Mouse (Mus musculus) neural tube, embryonic 14.5 days (tissue): ENCODE measurements around the gene Pabpc6. TPM values are rescaled to one million over a fixed set of nuclear protein-coding genes. Genes with fewer than 3 reads are reported as not detected.
A peak's percentile ranks its signal among the peaks of the same experiment; 100 is the strongest.

Experiments
- ATAC-seq: fragments of 200-750 bp; cut with Nextera tagmentation; 2 replicates; pipeline ENCODE4 v1.8.0; 2017; ENCODE audit warnings: low read depth, mild to moderate bottlenecking, moderate TSS enrichment, moderate library complexity
- H3K27ac ChIP-seq: fragments of 300-500 bp; sonication (generic); 2 replicates; pipeline ENCODE4 v1.5.1; 2014; ENCODE audit warnings: low read depth, mild to moderate bottlenecking, control low read depth, low read length, moderate library complexity, mixed read lengths
- H3K27me3 ChIP-seq: fragments of 300-500 bp; sonication (generic); 2 replicates; pipeline ENCODE4 v1.6.1; 2014; ENCODE audit warnings: low read length; ENCODE audit not compliant: control insufficient read depth, insufficient read depth
- H3K36me3 ChIP-seq: fragments of 300-500 bp; sonication (generic); 2 replicates; pipeline ENCODE4 v1.6.1; 2014; ENCODE audit warnings: low read length, mixed read lengths; ENCODE audit not compliant: control insufficient read depth, insufficient read depth
- H3K4me1 ChIP-seq: fragments of 300-500 bp; sonication (generic); 2 replicates; pipeline ENCODE4 v1.6.1; 2014; ENCODE audit warnings: low read length; ENCODE audit not compliant: control insufficient read depth, insufficient read depth
- H3K4me2 ChIP-seq: fragments of 300-500 bp; sonication (generic); 2 replicates; pipeline ENCODE4 v1.6.1; 2014; ENCODE audit warnings: mild to moderate bottlenecking, low read depth, low read length, control low read depth
- H3K4me3 ChIP-seq: fragments of 300-500 bp; sonication (generic); 2 replicates; pipeline ENCODE4 v1.5.1; 2014; ENCODE audit warnings: low read depth, low read length, control low read depth, mixed read lengths
- H3K9ac ChIP-seq: fragments of 300-500 bp; sonication (generic); replicated peaks from 2 replicates; pipeline ENCODE4 v1.6.1; 2014; ENCODE audit warnings: low read depth, mild to moderate bottlenecking, control low read depth, low read length, mixed read lengths
- H3K9me3 ChIP-seq: fragments of 300-500 bp; sonication (generic); 2 replicates; pipeline ENCODE4 v1.6.1; 2016; ENCODE audit warnings: low read length; ENCODE audit not compliant: control insufficient read depth
- WGBS: fragments of 180-500 bp; shearing (Covaris S2); extraction: QIAGEN DNeasy Blood & Tissue Kit; methylation state at CpG from one replicate; pipeline ENCODE4 v1.1.7; 2014; 5-methylcytosine and 5-hydroxymethylcytosine counted together
- polyA plus RNA-seq: library from polyadenylated mRNA; unstranded; fragments of >200 nt; fragmentation: Nextera tagmentation; extraction: Ambion mirVana; gene quantifications from 2 replicates; pipeline ENCODE4 v1.2.1, GENCODE M21; 2014

Pabpc6 gene
- polyA plus RNA-seq, 1 experiment from 2014 or later = not detected

DNA sequence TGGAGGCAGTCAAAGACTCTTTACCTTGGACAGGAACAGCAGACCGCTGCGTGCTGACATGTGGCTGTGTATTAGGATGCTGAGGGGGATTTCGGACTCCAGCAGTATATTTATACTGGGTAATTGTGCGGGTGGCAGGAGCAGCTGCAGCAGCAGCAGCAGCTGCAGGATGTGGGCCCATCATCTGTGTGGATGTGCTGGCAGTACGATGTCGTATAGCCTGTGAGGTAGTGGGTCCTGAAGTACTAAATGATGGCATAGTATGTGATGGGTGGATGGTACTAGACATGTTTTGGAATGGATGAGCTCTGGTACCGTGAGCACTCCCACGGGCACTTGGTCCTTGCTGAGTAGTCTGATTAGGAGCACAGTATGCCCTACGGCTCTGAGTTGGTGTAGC, 1.6 kb downstream of the Pabpc6 start:
- no peak overlapping the region for H3K9ac ChIP-seq
- no peaks in the 10 kb centered on the region for H3K9me3 ChIP-seq
- H3K36me3 ChIP-seq = no peaks in the 10 kb centered on the region
- 80% methylated on average over 9 of the region's 9 CpGs for WGBS
- no peak overlapping the region for H3K4me2 ChIP-seq
- no peak overlapping the region for H3K27ac ChIP-seq
- no peak overlapping the region for H3K4me3 ChIP-seq
- ATAC-seq = no peak
- no peaks in the 10 kb centered on the region for H3K4me1 ChIP-seq
- no peaks in the 10 kb centered on the region for H3K27me3 ChIP-seq

DNA sequence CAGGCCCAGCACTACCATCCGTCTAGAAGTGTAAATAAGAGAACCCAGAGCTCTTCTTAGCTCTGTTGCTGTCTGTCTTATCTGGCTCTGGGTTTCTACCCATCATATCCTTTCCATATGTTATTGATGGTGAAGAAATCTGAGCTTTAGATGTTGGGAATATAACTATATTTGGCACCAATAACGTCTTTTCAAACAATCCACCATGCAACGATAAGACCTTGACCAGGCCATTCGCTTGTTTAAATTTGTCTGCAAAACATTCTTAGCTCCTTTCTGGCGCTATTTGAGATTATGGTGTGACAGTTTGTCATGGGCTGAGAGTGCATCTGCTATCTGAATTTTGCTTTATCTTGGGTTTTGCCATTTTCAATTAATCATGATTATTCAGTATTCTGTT, 10.9 kb downstream of the Pabpc6 start:
- H3K27ac ChIP-seq = no peak overlapping the region
- 93% methylated on average over 5 of the region's 5 CpGs for WGBS
- no peaks in the 10 kb centered on the region for H3K4me1 ChIP-seq
- ATAC-seq = no peak
- H3K9me3 ChIP-seq = no peaks in the 10 kb centered on the region
- H3K27me3 ChIP-seq = no peaks in the 10 kb centered on the region
- H3K4me3 ChIP-seq = no peak overlapping the region
- H3K9ac ChIP-seq = no peak overlapping the region
- no peak overlapping the region for H3K4me2 ChIP-seq
- H3K36me3 ChIP-seq = no peaks in the 10 kb centered on the region

DNA sequence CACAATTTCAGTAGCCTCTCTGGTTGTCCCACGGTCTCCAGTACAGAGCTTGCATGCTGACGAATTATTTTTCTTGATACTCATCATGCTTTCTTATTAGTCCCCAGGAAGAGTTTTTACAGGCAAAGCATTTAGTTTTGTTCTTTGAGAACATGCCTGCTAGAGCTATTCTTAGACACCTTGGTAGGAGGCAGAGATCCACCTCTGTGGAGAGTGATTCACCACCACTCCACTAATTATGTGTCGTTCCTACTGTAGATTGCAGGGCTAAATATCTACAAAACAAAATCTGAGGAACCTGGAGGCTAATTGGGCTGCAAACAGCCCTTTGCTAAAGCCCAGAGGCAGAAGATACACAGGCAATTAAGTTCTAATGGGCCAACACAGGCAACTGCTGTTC, 15.4 kb downstream of the Pabpc6 start:
- WGBS = 75% methylated on average over 3 of the region's 3 CpGs
- no peak overlapping the region for H3K9ac ChIP-seq
- ATAC-seq = no peak
- H3K27ac ChIP-seq = no peak overlapping the region
- H3K27me3 ChIP-seq = no peaks in the 10 kb centered on the region
- no peaks in the 10 kb centered on the region for H3K9me3 ChIP-seq
- no peak overlapping the region for H3K4me3 ChIP-seq
- no peak overlapping the region for H3K4me2 ChIP-seq
- H3K36me3 ChIP-seq = no peaks in the 10 kb centered on the region
- H3K4me1 ChIP-seq = no peaks in the 10 kb centered on the region

DNA sequence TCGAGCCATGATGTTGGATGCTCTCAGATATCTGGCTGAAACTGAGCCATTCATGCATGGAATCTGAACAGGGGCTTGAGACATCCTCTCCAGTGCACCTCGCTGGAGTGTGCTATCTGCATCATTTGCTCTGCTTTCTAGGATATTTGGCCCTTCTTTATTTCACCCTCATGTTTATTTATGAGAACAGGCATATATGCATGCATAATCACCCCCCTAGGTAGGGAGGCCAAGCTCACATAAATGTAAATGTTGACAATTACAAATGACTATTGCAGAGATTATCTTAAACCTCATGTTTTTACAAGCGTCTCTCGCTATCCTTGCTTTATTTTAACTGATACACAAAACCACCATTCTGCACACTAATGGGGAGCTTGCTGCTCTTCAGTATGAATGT, 21.9 kb downstream of the Pabpc6 start:
- 36% methylated on average over 4 of the region's 4 CpGs for WGBS
- Histone ChIP-seq H3K4me3 (no peak overlapping the region), H3K27ac (no peak overlapping the region), H3K9ac (no peak overlapping the region), H3K27me3 (no peaks in the 10 kb centered on the region), H3K9me3 (no peaks in the 10 kb centered on the region), H3K36me3 (no peaks in the 10 kb centered on the region), H3K4me2 (no peak overlapping the region), H3K4me1 (no peaks in the 10 kb centered on the region)
- no peak for ATAC-seq

DNA sequence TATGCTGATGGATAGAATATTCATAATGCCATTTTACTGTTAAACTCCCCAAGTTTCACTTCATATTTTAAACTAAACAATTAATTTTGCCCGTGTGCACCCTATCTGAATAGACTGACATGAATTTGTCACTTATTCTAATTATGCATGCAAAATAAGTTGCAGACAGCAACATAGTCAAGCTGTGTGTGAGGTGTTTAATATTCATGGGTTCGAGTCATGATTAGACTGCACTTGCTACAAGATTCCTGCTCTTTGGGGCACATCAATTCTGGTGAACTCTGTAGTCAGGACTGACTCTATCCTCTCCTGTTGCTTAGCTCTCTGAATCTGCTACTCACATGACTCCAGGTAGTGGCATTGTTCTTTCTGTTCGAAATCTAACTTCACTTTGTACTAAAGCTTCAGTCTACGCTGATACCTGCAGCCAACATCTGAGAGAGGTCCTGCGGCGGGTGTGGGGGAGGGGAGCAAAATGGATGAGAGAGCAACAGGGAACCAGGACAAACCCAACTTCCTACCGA, 25.8 kb downstream of the Pabpc6 start:
- H3K27me3 ChIP-seq = no peaks in the 10 kb centered on the region
- no peak overlapping the region for H3K4me3 ChIP-seq
- WGBS = 75% methylated on average over 7 of the region's 7 CpGs
- no peaks in the 10 kb centered on the region for H3K4me1 ChIP-seq
- H3K9me3 ChIP-seq = no peaks in the 10 kb centered on the region
- H3K27ac ChIP-seq = no peak overlapping the region
- no peak for ATAC-seq
- H3K4me2 ChIP-seq = no peak overlapping the region
- H3K9ac ChIP-seq = no peak overlapping the region
- H3K36me3 ChIP-seq = no peaks in the 10 kb centered on the region

DNA sequence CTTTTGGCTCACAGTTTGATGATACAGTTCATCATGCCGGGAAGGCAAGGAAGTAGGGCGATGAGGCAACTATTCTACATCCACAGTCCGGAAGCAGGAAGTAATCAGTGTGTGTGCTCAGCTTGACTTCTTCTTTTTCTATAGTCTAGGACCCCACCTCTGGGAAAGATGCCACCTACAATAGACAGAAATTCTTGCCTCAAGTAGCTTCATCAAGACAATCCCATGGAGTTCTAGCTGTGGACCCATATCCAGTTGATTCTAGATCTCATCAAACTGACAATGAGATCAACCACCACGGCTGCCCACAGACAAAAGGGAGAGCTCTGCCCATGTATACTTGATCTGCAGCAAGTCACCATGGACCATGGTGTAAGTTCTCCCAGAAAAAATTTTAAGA, 32.5 kb downstream of the Pabpc6 start:
- Histone ChIP-seq H3K4me1 (no peaks in the 10 kb centered on the region), H3K36me3 (no peaks in the 10 kb centered on the region), H3K27me3 (no peaks in the 10 kb centered on the region), H3K9me3 (no peaks in the 10 kb centered on the region), H3K9ac (no peak overlapping the region), H3K27ac (no peak overlapping the region), H3K4me2 (no peak overlapping the region), H3K4me3 (no peak overlapping the region)
- 88% methylated on average over 4 of the region's 4 CpGs for WGBS
- no peak for ATAC-seq

DNA sequence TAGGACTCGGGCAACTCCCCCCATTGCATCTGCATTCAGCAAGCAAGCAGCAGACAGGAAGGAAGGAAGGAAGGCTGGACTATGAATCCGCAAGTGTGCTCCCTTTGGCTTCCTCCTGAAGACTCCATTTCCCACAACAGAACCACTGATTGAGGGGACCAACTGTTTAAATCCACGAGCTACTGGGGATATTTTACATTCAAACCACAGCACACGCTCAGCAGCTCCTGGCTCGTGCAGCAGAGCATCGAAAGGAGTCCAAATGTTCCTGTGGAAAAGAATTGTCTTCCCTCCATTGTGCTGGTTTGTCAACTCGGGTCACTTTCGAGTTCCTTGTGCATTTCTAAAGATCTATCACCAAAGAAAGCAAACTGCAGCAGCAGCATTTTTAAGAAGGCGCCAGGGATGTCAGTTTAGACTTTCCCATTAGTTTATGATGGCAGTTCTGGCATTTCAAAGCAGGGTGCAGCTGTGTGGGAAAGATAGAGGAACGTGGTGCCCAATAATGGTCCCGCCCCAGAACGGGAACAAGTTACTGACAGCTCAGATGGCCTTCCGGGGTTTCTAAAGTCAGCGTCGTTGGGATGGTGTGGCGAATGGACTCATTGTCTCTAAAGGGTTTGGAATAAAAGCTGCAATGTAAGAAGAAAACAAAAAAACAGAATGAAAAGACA, 36.8 kb downstream of the Pabpc6 start:
- H3K4me2 ChIP-seq = no peak overlapping the region
- H3K27me3 ChIP-seq = no peaks in the 10 kb centered on the region
- H3K27ac ChIP-seq = peak overlapping the region; percentile 35; the same call in 1 of the 2 replicates
- no peaks in the 10 kb centered on the region for H3K9me3 ChIP-seq
- H3K9ac ChIP-seq = no peak overlapping the region
- no peak for ATAC-seq
- H3K36me3 ChIP-seq = no peaks in the 10 kb centered on the region
- no peak overlapping the region for H3K4me3 ChIP-seq
- H3K4me1 ChIP-seq = no peaks in the 10 kb centered on the region
- 32% methylated on average over 16 of the region's 16 CpGs for WGBS

- Histone ChIP-seq H3K4me2 (no peak overlapping the region), H3K9me3 (no peaks in the 10 kb centered on the region), H3K27me3 (no peaks in the 10 kb centered on the region), H3K36me3 (no peaks in the 10 kb centered on the region), H3K9ac (no peak overlapping the region), H3K27ac (peak overlapping the region; percentile 35; the same call in 1 of the 2 replicates), H3K4me1 (no peaks in the 10 kb centered on the region), H3K4me3 (no peak overlapping the region)
- 38% methylated on average over 5 of the region's 5 CpGs for WGBS
- ATAC-seq = no peak
Measured at GRCm38 (mm10) chr17:9632140-9632539, 37.4 kb downstream of the Pabpc6 start.

DNA sequence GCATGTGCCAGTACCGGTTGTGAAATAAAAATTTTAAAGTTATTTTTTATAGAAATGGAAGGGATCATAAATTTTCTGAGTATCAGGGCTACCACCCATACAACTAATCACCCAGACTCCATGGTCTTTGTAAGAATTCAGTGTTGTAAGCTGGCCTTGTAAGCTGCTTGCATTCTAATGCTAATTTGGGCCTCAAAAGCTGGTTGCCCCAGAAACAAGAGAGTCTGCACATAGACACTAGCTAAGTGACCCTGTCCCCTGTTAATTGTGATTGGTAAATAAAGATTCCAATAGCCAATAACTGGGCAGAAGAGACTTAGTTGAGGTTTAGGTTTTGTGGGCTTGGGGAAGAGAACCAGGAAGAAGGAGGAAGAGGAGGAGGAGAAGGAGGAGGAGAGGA, 38.4 kb downstream of the Pabpc6 start:
- H3K4me3 ChIP-seq = no peak overlapping the region
- WGBS = 27% methylated on average over 1 of the region's 1 CpGs
- no peaks in the 10 kb centered on the region for H3K27me3 ChIP-seq
- H3K36me3 ChIP-seq = no peaks in the 10 kb centered on the region
- ATAC-seq = no peak
- H3K4me1 ChIP-seq = no peaks in the 10 kb centered on the region
- H3K27ac ChIP-seq = no peak overlapping the region
- no peaks in the 10 kb centered on the region for H3K9me3 ChIP-seq
- H3K4me2 ChIP-seq = no peak overlapping the region
- no peak overlapping the region for H3K9ac ChIP-seq
